Mouse (Mus musculus): ENCODE data around the gene Mrpl52.

Mrpl52 gene

GRCm38 (mm10) chr14:54423406-54423805, 3.3 kb upstream of the Mrpl52 start:
- ChIA-PET POLR2A (interaction anchor here (0.7 to 1.8 kb wide), 18 partner anchors 9 to 228 kb away, joined by 3 to 10 read pairs (median 4); partner anchors contain the start of genes Lrp10 (in 1 of the 4), Mmp14 (in 1 of the 4), Oxa1l (in 1 of the 4) and Prmt5 (in 1 of the 4)), CTCF (interaction anchor here (0.6 to 2.1 kb wide), 35 partner anchors 8 to 619 kb away, joined by 3 to 23 read pairs (median 4); partner anchors contain the start of genes Mmp14 (in 1 of the 4) and Prmt5 (in 1 of the 4))

DNA sequence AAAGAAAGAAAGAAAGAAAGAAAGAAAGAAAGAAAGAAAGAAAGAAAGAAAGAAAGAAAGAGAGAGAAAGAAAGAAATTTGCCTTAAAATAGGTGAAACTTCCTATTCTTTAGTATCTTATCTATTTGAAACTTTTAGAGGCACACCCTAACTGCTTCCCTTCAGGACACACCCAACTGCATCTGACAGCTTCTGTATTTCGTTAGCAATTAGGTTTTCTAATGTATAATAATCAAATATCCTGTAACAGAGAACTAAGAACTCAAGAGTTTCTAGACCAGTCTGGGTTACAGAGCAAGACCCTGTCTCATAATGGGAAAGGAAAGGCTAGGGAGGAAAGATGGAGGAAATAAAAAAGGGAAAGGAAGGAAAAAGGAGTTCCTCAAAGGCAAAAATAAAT, 2.1 kb upstream of the Mrpl52 start:
- ChIA-PET POLR2A (interaction anchor here in 3 of 4 experiments (0.6 to 1.8 kb wide), 8 partner anchors 7 to 191 kb away, joined by 3 to 10 read pairs (median 3); no protein-coding TSS in a partner anchor), CTCF (interaction anchor here in 2 of 4 experiments (0.7 to 2.1 kb wide), 10 partner anchors 11 to 621 kb away, joined by 3 to 14 read pairs (median 3); no protein-coding TSS in a partner anchor)

GRCm38 (mm10) chr14:54425540-54425939, 1.2 kb upstream of the Mrpl52 start:
- CTCF ChIA-PET = interaction anchor here in 2 of 4 experiments (1.0 to 1.5 kb wide), 2 partner anchors 69 to 225 kb away, joined by 3 read pairs; no protein-coding TSS in a partner anchor
- POLR2A ChIA-PET = interaction anchor here in 1 of 4 experiments (0.9 to 1.1 kb wide), 2 partner anchors 19 to 57 kb away, joined by 3 read pairs; no protein-coding TSS in a partner anchor

DNA sequence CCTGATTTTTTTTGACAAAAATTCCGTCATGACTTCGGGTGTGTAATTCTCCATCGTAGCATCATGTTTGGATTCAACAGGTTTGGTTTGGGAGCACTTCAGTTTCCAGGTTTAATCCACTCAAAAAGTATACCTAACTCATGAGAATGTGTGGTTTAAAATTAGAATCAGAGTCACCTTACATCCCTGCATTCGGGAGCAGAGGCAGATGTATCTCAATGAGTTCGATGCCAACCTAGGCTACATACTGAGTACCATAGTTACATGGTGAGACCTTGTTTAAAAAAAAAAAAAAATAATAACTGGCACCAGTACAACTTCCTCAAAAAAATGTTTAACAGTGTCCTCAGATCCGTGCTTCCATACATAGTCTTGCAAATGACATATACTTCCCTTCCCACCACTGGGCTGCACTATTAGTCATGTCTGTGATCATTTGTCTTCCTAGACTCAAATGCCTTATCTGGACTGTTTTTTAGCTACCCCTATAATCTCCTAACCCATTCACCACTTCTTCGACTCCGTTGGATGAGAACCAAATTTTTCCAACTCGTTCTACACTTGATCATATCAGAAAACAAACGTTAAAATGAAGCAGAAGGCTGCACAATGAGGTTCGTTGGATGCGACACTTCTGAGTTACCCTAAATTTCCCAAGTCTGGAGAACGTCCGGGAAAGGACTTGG, 563 bp upstream of the Mrpl52 start:
- ChIA-PET POLR2A (interaction anchor here in 3 of 4 experiments (0.6 to 5.4 kb wide), 16 partner anchors 9 to 317 kb away, joined by 3 to 82 read pairs (median 4); partner anchors contain the start of genes Lrp10 (in 2 of the 3) and Slc7a7 (in 2 of the 3)), CTCF (interaction anchor here in 3 of 4 experiments (0.5 to 1.7 kb wide), 6 partner anchors 8 to 258 kb away, joined by 3 to 10 read pairs (median 4); partner anchors contain the start of gene Slc7a7 (in 1 of the 3))

GRCm38 (mm10) chr14:54427696-54428095, 987 bp downstream of the Mrpl52 start:
- POLR2A ChIA-PET = interaction anchor here in 3 of 4 experiments (0.6 to 5.4 kb wide), 23 partner anchors 8 to 205 kb away, joined by 3 to 82 read pairs (median 4); partner anchors contain the start of genes Lrp10 (in 2 of the 3), Slc7a7 (in 2 of the 3), Abhd4 (in 1 of the 3) and Dad1 (in 1 of the 3)
- CTCF ChIA-PET = interaction anchor here in 2 of 4 experiments (0.6 to 1.7 kb wide), 7 partner anchors 10 to 223 kb away, joined by 3 to 10 read pairs (median 4); partner anchors contain the start of gene Slc7a7 (in 1 of the 2)

GRCm38 (mm10) chr14:54428421-54428820, 1.7 kb downstream of the Mrpl52 start:
- CTCF ChIA-PET = interaction anchor here in 3 of 4 experiments (1.0 to 1.5 kb wide), 3 partner anchors 11 to 190 kb away, joined by 3 to 6 read pairs (median 4); partner anchors contain the start of gene Slc7a7 (in 1 of the 3)
- POLR2A ChIA-PET = interaction anchor here in 3 of 4 experiments (0.9 to 5.4 kb wide), 8 partner anchors 13 to 204 kb away, joined by 3 to 82 read pairs (median 3); partner anchors contain the start of genes Abhd4 (in 1 of the 3), Dad1 (in 1 of the 3) and Slc7a7 (in 1 of the 3)

GRCm38 (mm10) chr14:54429332-54430093, 2.8 kb downstream of the Mrpl52 start:
- ChIA-PET POLR2A (interaction anchor here in 3 of 4 experiments (0.5 to 5.4 kb wide), 13 partner anchors 10 to 482 kb away, joined by 3 to 82 read pairs (median 3); partner anchors contain the start of genes Lrp10 (in 1 of the 3) and Slc7a7 (in 1 of the 3)), CTCF (interaction anchor here in 2 of 4 experiments (0.9 to 1.5 kb wide), 3 partner anchors 12 to 191 kb away, joined by 3 read pairs; partner anchors contain the start of gene Slc7a7 (in 1 of the 2))

GRCm38 (mm10) chr14:54430406-54431145, 3.9 kb downstream of the Mrpl52 start:
- POLR2A ChIA-PET = interaction anchor here in 2 of 4 experiments (0.5 to 5.4 kb wide), 10 partner anchors 9 to 238 kb away, joined by 3 to 82 read pairs (median 4); partner anchors contain the start of genes Lrp10 (in 2 of the 2) and Slc7a7 (in 1 of the 2)
- CTCF ChIA-PET = interaction anchor here in 3 of 4 experiments (0.6 to 1.5 kb wide), 4 partner anchors 13 to 192 kb away, joined by 3 to 8 read pairs (median 3); partner anchors contain the start of gene Slc7a7 (in 1 of the 3)

DNA sequence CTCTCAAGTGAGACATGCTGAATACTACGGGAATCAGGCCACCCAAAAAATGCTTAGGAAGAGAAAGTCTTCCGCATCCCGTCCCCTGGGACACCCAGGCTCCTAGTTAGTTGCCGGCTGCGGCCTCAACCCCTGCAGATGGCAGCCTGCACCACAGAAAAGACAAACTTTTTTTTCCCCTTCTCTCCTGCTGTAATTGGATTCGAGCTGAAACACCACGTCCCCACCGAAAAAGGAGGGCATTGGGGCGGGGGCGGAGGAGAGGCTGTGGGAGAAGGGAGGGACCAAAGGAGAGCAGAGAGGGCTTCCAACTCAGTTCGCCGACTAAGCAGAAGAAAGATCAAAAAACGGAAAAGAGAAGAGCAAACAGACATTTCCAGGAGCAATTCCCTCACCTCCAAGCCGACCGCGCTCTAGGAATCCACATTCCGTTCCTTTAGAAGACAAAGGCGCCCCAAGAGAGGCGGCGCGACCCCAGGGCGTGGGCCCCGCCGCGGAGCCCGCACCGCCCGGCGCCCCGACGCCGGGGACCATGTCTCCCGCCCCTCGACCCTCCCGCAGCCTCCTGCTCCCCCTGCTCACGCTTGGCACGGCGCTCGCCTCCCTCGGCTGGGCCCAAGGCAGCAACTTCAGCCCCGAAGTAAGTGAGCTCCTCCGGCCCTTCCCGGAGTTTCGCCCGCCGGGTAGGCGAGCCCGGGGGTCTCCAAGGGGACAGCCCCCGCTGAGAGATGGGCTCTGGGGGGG, 4.8 kb downstream of the Mrpl52 start, which contains the start of gene Mmp14:
Gene Mmp14, plus strand, starts transcription at position 279 of the 744 bp plus-strand sequence.
- POLR2A ChIA-PET = interaction anchor here (0.5 to 5.4 kb wide), 29 partner anchors 7 to 288 kb away, joined by 3 to 82 read pairs (median 4); partner anchors contain the start of genes Slc7a7 (in 2 of the 4), Abhd4 (in 1 of the 4), Dad1 (in 1 of the 4) and Haus4 (in 1 of the 4)
- CTCF ChIA-PET = interaction anchor here in 3 of 4 experiments (0.6 to 2.6 kb wide), 10 partner anchors 8 to 98 kb away, joined by 3 to 11 read pairs (median 5); partner anchors contain the start of gene Slc7a7 (in 2 of the 3)

DNA sequence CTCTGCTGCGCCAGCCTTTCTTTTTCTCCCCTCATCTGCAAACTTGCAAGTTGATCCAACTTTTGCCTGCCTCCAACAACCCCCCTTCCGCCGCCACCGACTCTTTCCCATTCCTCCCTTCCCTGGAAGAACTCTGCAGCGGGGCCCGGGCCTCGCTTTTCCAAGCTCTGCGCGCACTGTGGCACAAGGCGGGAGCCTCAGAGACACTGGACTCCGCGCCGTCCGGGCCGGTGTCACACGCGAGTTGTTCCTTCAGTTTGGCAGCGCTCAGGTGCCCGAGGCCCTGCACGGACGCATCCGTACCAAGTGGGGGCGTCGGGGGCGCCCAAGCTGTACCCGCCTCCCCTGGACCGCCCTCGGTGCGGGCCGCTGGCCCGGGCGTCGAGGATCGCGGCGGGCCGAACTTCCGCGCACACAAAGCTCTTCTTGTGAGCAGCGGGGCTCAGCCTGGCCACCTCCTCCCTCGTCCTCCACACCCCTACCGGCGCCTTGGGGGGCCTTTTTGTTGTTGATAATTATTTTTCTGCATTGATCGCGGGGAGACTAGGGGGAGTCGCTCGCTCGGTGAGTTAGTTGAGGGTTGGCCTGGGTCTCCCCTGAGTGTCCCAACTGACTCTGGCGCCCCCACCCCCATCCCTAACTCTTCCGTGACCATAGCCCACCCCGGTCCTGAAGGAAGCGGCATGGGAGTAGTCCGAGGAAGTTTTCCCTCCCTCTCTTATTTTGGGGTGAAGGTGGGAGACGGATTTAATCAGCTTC, 5.5 kb downstream of the Mrpl52 start:
- ChIA-PET CTCF (interaction anchor here in 3 of 4 experiments (0.5 to 2.6 kb wide), 14 partner anchors 9 to 207 kb away, joined by 3 to 11 read pairs (median 4); partner anchors contain the start of genes Psmb5 (in 1 of the 3) and Slc7a7 (in 1 of the 3)), POLR2A (interaction anchor here (0.7 to 4.0 kb wide), 38 partner anchors 8 to 287 kb away, joined by 3 to 23 read pairs (median 4); partner anchors contain the start of genes Lrp10 (in 2 of the 4), Slc7a7 (in 2 of the 4), Abhd4 (in 1 of the 4) and Dad1 (in 1 of the 4))

DNA sequence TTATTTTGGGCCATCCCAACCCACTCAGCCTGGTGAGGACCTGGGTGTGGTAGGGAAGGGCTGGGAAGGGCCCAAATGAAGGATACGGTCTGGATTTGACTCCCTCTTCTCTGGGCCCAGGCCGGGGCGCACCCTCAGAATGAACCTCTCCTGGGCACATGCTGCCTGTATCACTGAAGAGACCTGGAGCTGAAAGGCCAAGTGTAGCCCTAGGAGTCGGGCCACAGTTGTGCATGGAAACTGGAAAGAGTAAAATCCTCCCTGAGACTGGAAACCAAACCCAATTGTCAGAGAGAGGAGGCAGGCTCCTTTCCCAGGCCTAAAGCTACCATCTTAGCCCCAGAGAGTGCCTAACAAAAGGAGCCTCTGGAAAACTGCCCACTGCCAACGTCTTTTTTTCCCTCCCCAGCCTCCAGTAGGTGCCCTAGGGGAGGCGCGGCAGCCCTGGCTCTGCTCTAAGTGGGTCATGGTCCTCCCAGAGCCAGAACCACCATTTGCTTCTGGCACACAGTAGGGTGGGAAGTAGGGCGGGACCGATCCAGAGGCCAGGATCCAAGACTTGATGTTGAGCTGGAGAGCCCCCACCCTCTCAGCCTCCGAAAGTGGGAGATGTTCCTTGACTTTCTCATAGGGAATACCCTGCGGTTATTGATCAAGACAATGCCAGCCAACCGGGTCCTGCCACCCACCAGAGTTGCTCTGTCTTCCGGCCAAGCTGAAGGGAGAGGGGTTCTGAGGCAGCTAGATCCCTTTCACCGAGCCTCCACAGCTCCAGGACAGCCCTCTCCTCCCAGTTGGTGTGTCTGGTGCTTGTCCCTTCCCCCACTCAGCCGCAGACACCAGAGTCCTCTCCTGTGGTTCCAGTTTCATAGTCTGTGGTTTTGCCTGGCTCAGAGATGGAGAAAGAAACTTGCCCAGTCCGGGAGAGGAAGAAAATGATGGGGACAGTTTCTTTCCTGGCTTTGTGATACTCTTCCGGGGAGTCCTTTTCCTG, 6.4 kb downstream of the Mrpl52 start:
- ChIA-PET CTCF (interaction anchor here (0.6 to 2.6 kb wide), 16 partner anchors 10 to 194 kb away, joined by 3 to 11 read pairs (median 4); partner anchors contain the start of genes Psmb5 (in 1 of the 4) and Slc7a7 (in 1 of the 4)), POLR2A (interaction anchor here in 3 of 4 experiments (0.5 to 4.0 kb wide), 41 partner anchors 8 to 286 kb away, joined by 3 to 23 read pairs (median 3); partner anchors contain the start of genes Lrp10 (in 2 of the 3), Prmt5 (in 2 of the 3), Slc7a7 (in 2 of the 3) and Abhd4 (in 1 of the 3))

DNA sequence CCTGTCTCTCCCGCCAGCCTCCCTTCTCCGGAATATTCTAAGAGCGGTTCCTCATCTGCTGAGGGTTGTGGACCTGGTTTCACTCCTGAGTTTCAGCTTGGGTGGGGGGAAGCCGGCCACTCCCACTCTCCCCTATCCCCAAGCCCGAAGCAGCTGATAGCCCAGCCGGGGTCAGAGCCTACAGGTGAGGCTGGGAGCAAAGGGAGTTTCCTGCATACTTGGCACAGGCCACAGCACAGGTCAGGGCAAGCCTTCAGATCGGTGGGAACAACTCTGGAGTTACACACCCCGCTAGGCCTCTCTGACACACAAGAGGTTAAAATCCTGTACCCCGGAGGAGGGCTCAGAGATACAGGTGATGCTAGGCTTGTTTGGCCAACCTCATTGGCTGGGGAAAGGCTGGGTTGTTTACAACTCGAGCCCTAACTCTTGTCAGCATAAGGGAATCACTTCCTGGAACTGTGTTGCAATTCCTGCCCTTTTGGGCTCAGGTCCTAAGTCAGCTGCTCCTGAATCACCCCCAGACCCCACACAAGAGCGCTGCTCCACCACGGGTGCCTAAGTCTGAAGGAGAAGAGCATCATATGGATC, 7.3 kb downstream of the Mrpl52 start:
- ChIA-PET POLR2A (interaction anchor here (0.6 to 4.0 kb wide), 18 partner anchors 7 to 409 kb away, joined by 3 to 23 read pairs (median 3); partner anchors contain the start of genes Abhd4 (in 1 of the 4), Dad1 (in 1 of the 4), Mrpl52 (in 1 of the 4) and Prmt5 (in 1 of the 4)), CTCF (interaction anchor here in 3 of 4 experiments (0.5 to 2.6 kb wide), 6 partner anchors 11 to 90 kb away, joined by 3 to 11 read pairs (median 6); partner anchors contain the start of gene Lrp10 (in 1 of the 3))
